Mouse (Mus musculus) NIH3T3 (cell line): ENCODE measurements at regions not wholly inside any gene's neighbourhood (a gene's known extent, or its start where the extent isn't known, plus 50 kb on each side); places are given as distances from the start of the nearest gene placed in this dataset.
A peak's percentile ranks its signal among the peaks of the same experiment; 100 is the strongest.

ENCODE experiments used
- DNase-seq: peaks from one replicate; pipeline ENCODE4 v3.0.0-alpha.2; 2012; ENCODE audit warnings: low read depth

GRCm38 (mm10) chr12:59970775-59971174 lies 751.2 kb upstream of the Fbxo33 start:
- DNase-seq = peak; percentile 3

- DNase-seq = no peak
Measured at GRCm38 (mm10) chr12:59969948-59970347, 750.4 kb upstream of the Fbxo33 start.

DNA sequence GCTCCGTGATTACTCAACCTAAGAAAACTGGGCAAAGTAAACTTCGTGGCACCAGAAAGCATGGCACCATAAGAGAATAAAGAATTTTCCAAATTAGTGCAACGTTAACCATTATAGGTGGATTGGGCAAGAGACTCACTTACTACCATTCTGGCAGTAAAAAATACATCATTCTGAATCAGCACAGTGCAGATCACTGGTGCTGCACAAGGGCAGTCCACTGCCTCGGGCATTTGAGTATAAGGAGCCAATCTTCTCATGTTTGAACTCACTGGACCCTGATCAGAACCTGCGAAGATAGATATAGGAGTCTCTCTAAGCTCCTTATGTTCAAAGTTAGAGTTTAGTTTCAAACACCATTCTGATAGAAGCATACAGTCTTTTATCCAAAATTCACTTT lies 747.7 kb upstream of the Fbxo33 start:
- DNase-seq = no peak

DNA sequence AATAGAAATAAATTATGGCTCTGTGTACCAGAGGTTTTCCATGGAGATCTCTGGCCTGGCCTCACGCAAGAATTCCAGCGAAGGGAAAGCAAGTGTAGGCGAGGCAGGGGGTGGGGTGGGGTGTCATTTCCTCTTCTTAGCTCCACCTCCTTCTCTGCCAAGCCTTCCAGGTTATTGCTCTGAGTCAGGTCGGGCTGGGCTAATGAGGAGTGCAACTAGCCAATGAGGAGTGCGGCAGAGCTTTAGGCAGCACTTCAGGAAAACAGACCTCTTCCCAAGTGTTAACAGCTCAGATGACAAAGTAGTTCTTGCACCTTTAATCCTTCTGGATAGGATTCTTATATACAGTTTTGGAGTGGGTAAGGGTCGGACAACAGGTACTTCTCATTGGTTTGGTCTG lies 741.6 kb upstream of the Fbxo33 start:
- DNase-seq = no peak

DNA sequence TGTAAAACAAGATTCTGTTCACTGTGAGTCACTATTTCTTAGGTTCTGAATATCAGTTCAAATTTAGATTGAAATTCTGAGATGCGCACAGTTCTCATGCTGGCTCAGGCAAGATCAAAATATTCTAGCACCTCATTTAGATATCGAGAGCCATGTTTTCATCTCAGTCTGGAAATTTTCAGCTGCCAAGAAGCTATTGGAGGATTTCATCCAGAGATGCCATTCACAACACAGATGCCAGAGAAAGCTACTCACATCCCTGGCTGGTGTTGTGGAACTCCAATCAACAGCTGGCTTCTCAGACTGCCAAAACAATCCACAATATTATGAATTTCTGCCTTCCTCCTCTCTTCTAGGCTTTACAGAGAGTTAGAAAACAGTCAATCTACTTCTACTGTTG lies 712.9 kb upstream of the Fbxo33 start:
- no peak for DNase-seq

DNA sequence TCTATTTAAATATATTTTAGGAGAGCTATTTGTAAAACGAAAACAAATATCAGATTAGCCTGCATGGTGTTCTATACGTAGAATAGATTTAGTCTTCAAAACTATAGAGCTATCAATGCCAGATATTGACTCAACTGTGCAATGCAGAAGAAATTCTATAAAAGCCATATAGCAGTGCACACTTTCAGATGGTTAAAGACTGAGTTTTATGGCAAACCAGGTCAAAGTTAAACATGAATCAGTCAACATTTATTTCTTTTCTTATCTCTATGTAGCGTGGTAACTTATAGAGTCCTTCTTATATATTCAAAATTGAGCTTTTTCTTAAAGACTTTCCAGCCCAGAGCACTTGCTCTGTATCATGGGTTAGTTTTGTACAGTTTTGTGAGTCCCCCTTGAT lies 705.5 kb upstream of the Fbxo33 start:
- no peak for DNase-seq

- no peak for DNase-seq
Measured at GRCm38 (mm10) chr12:59898931-59899330, 679.4 kb upstream of the Fbxo33 start.

- no peak for DNase-seq
Measured at GRCm38 (mm10) chr12:59890973-59891372, 671.4 kb upstream of the Fbxo33 start.
